Mouse (Mus musculus): ENCODE results near the gene Naa16. TPM values are rescaled to one million over a fixed set of nuclear protein-coding genes. Genes with fewer than 3 reads are reported as not detected.
A peak's percentile ranks its signal among the peaks of the same experiment; 100 is the strongest.

The Naa16 gene
- polyA plus RNA-seq, 1 experiment from 2014 or later: 46.8 TPM

DNA sequence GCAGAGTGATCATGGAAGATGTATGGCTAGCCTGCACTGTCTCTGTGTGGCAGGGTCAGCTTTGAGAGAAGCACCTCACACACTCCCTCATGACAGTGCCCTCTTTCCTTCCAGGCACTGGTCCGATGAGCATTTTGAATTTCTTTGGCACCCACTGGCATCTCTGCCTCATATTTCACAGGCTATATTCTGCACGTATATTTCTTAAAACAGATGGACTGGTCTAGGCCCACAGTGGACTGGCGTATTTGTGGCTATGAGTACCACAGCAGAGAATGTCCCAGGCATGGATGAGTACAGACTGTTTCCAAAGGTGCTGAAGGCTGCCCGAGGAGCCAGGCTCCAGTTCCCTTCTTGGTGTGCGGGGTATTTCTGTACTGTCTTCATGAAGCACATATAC lies 68.7 kb downstream of the Naa16 start:
- H3K36me3 ChIP-seq (replicated peaks): no peaks in the 10 kb centered on the region
- 90% methylated on average over 5 of the region's 5 CpGs for WGBS
- no peak for DNase-seq (ENCODE audit: low spot score)
- no peak overlapping the region for H3K4me3 ChIP-seq
- no peaks in the 10 kb centered on the region for H3K9me3 ChIP-seq
- no peaks in the 10 kb centered on the region for H3K27me3 ChIP-seq (replicated peaks; ENCODE audit: low read depth, poor library complexity, severe bottlenecking)
- no peak overlapping the region for H3K27ac ChIP-seq (replicated peaks)
- H3K4me1 ChIP-seq: peaks cover 11% of the 10 kb centered on the region

DNA sequence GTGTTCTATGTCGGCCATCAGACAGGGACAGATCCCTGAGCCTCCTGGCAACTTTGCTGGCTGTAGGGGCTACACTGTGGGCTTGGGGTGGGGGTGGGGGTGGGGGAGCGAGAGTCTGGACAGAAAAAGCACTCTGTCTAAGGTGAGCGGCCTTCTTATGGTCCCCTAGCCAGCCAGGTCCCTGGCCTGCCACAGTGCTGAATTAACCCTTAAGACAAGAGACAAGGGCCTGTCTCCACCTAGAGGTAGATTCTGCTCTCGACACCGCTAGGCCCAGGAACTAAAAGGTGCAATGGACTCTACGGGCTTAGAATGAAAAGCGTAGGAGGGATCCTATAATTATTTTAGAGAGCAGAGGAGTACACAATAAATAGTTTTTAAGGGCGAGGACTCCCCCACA lies 69.4 kb downstream of the Naa16 start:
- Histone ChIP-seq H3K27ac (replicated peaks) (peak overlapping the region; percentile 70), H3K4me1 (peaks cover 12% of the 10 kb centered on the region), H3K27me3 (replicated peaks; ENCODE audit: low read depth, poor library complexity, severe bottlenecking) (no peaks in the 10 kb centered on the region), H3K4me3 (no peak overlapping the region), H3K9me3 (no peaks in the 10 kb centered on the region), H3K36me3 (replicated peaks) (no peaks in the 10 kb centered on the region)
- WGBS: 19% methylated on average over 8 of the region's 8 CpGs
- DNase-seq (ENCODE audit: low spot score): peak; percentile 58

- H3K36me3 ChIP-seq (replicated peaks): no peaks in the 10 kb centered on the region
- no peak overlapping the region for H3K4me3 ChIP-seq
- H3K4me1 ChIP-seq: peaks cover 16% of the 10 kb centered on the region
- no peak for DNase-seq (ENCODE audit: low spot score)
- 73% methylated on average over 2 of the region's 2 CpGs for WGBS
- H3K27me3 ChIP-seq (replicated peaks; ENCODE audit: low read depth, poor library complexity, severe bottlenecking): no peaks in the 10 kb centered on the region
- H3K27ac ChIP-seq (replicated peaks): no peak overlapping the region
- no peaks in the 10 kb centered on the region for H3K9me3 ChIP-seq
These were observed 73.0 kb downstream of the Naa16 start for GRCm38 (mm10) chr14:79317602-79318001.

DNA sequence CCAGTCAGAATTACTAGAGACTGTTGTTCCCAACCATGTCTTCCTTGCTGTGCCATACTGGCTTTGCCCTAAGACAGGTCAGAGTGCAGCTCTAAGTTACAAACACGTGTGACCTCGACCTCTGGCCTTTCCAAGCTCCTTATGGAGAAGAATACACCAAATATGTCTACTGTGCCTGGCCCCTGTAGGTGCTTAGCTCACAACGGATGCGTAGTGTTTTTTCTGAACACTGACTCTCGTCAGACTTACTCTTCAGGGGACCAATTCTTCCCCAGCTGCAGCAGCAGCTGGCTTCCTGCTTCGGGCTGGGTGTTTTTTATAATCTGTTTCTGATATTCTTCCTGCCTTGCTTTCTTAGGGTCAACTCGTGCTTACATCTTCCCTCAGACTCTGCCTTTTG lies 74.7 kb downstream of the Naa16 start:
- Histone ChIP-seq H3K36me3 (replicated peaks) (no peaks in the 10 kb centered on the region), H3K9me3 (no peaks in the 10 kb centered on the region), H3K4me3 (no peak overlapping the region), H3K27me3 (replicated peaks; ENCODE audit: low read depth, poor library complexity, severe bottlenecking) (no peaks in the 10 kb centered on the region), H3K4me1 (peaks cover 29% of the 10 kb centered on the region), H3K27ac (replicated peaks) (peak overlapping the region; percentile 61)
- WGBS: 34% methylated on average over 7 of the region's 7 CpGs
- DNase-seq (ENCODE audit: low spot score): no peak

GRCm38 (mm10) chr14:79314245-79315010 lies 76.2 kb downstream of the Naa16 start:
- H3K4me1 ChIP-seq: peaks cover 25% of the 10 kb centered on the region
- no peaks in the 10 kb centered on the region for H3K36me3 ChIP-seq (replicated peaks)
- 85% methylated on average over 12 of the region's 12 CpGs for WGBS
- no peak overlapping the region for H3K4me3 ChIP-seq
- H3K27me3 ChIP-seq (replicated peaks; ENCODE audit: low read depth, poor library complexity, severe bottlenecking): no peaks in the 10 kb centered on the region
- no peaks in the 10 kb centered on the region for H3K9me3 ChIP-seq
- no peak overlapping the region for H3K27ac ChIP-seq (replicated peaks)
- no peak for DNase-seq (ENCODE audit: low spot score)

DNA sequence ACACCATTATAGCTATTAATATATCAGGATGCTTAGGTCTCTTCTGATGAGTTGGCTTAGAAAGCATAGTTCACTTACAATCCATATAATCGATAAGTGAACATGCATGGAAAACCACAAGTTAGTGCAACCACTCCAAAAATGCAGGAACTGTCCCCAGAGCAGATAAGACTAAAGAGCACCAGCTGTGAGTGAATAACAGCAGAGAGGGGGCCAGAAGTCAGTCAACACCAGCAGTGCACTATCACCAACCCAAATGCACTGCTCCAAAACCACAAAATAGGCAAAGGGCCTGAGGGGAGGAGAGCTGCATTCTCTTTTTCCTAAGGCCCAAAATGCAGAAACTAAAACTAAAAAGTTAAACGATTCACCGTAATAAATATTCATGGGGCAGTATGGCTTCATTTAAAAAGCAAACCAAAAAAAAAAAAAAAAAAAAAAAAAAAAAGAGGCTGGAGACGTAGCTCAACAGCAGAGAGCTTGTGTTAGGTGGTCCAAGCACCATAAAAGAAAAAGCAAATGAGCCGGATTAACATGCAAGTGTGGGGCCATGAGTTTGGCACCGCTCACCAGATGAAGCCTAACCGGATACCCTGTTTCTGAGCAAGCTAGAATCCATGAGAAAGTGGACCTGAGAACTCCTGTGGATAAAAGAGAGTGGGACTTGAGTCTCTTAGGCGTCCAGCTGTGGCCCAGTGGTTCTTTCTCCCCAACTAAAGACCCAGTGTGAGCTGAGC lies 77.0 kb downstream of the Naa16 start:
- 77% methylated on average over 8 of the region's 8 CpGs for WGBS
- Histone ChIP-seq H3K27me3 (replicated peaks; ENCODE audit: low read depth, poor library complexity, severe bottlenecking) (no peaks in the 10 kb centered on the region), H3K27ac (replicated peaks) (no peak overlapping the region), H3K4me1 (peaks cover 30% of the 10 kb centered on the region), H3K4me3 (no peak overlapping the region), H3K36me3 (replicated peaks) (no peaks in the 10 kb centered on the region), H3K9me3 (no peaks in the 10 kb centered on the region)
- no peak for DNase-seq (ENCODE audit: low spot score)

DNA sequence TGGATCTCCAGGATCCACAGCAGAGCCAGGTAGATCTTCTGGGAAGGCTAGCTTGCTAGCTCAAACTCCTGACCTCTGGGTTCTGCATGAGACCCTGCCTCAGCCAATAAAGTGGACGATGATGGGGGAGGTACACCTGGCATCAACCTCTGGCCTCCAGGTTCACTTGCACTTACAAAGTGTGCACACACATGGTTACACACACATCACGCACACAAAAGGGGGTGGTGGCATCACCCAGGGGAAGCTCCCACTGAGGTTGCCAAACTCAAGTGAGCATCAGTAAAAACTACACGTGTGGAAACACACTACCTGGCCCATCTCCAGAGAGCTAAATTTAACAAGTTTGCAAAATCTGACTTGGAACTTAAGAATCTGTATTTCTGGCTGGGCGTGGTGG lies 77.9 kb downstream of the Naa16 start:
- no peaks in the 10 kb centered on the region for H3K36me3 ChIP-seq (replicated peaks)
- H3K4me3 ChIP-seq: no peak overlapping the region
- no peak overlapping the region; the same call in 1 of the 2 replicates for H3K27ac ChIP-seq (replicated peaks)
- H3K27me3 ChIP-seq (replicated peaks; ENCODE audit: low read depth, poor library complexity, severe bottlenecking): no peaks in the 10 kb centered on the region
- DNase-seq (ENCODE audit: low spot score): no peak
- WGBS: 85% methylated on average over 4 of the region's 4 CpGs
- no peaks in the 10 kb centered on the region for H3K9me3 ChIP-seq
- peaks cover 38% of the 10 kb centered on the region for H3K4me1 ChIP-seq

GRCm38 (mm10) chr14:79311918-79312454 lies 78.6 kb downstream of the Naa16 start:
- no peaks in the 10 kb centered on the region for H3K9me3 ChIP-seq
- no peak for DNase-seq (ENCODE audit: low spot score)
- no peaks in the 10 kb centered on the region for H3K27me3 ChIP-seq (replicated peaks; ENCODE audit: low read depth, poor library complexity, severe bottlenecking)
- 0 out of 2 replicates have a peak overlapping the region, but pooled peaks have one; percentile 58 for H3K27ac ChIP-seq (replicated peaks)
- 41% methylated on average over 4 of the region's 4 CpGs for WGBS
- no peaks in the 10 kb centered on the region for H3K36me3 ChIP-seq (replicated peaks)
- H3K4me3 ChIP-seq: no peak overlapping the region
- peaks cover 41% of the 10 kb centered on the region for H3K4me1 ChIP-seq

DNA sequence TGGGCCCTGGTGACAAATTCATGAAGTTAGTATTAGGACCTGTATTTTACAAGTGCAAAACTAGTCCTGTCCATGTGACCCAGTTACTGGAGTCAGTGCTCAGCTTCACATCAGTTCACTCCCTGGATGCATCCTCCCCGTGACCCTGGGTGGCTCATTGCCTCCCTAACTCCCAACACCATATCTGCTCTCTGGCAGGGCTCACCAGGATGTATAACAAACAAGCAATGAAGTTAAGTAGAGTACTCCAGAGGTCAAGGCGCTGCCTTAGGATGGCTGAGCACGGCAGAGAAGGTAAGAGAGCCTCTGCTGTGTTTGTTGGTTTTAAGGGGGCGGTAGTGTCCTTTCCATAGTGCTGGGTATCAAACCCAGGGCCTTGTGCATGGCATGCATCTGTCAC lies 81.5 kb downstream of the Naa16 start:
- no peaks in the 10 kb centered on the region for H3K36me3 ChIP-seq (replicated peaks)
- 55% methylated on average over 4 of the region's 4 CpGs for WGBS
- no peak overlapping the region for H3K27ac ChIP-seq (replicated peaks)
- no peak for DNase-seq (ENCODE audit: low spot score)
- no peaks in the 10 kb centered on the region for H3K9me3 ChIP-seq
- H3K4me1 ChIP-seq: peaks cover 35% of the 10 kb centered on the region
- no peak overlapping the region for H3K4me3 ChIP-seq
- 0 out of 2 replicates have a peak, but pooled peaks cover 6% of the 10 kb centered on the region for H3K27me3 ChIP-seq (replicated peaks; ENCODE audit: low read depth, poor library complexity, severe bottlenecking)

- no peak for DNase-seq (ENCODE audit: low spot score)
- Histone ChIP-seq H3K36me3 (replicated peaks) (no peaks in the 10 kb centered on the region), H3K27ac (replicated peaks) (no peak overlapping the region), H3K4me3 (no peak overlapping the region), H3K4me1 (peaks cover 35% of the 10 kb centered on the region), H3K9me3 (no peaks in the 10 kb centered on the region), H3K27me3 (replicated peaks; ENCODE audit: low read depth, poor library complexity, severe bottlenecking) (peaks cover 12% of the 10 kb centered on the region)
- 28% methylated on average over 4 of the region's 4 CpGs for WGBS
These were observed 82.2 kb downstream of the Naa16 start for GRCm38 (mm10) chr14:79308364-79308763.

DNA sequence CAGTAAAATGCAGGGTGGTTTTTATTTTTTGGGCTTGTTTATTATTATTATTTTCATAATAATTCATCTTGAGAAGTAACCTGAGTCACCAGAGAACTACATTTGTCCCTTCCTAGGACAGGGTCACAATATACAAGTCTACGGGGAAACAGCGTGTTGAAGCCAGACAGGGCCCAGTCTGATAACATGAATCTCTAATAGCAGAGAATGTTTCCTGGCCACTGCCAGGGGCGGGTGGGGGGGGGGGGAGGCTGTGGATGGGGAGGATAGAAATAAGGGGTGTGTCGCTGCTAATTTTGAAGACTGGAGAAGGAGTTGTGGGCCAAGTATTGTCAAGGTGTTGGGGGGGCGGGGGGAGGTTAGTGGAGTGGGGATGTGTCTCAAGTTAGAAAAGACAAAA lies 82.7 kb downstream of the Naa16 start:
- H3K27ac ChIP-seq (replicated peaks): no peak overlapping the region
- peaks cover 17% of the 10 kb centered on the region for H3K27me3 ChIP-seq (replicated peaks; ENCODE audit: low read depth, poor library complexity, severe bottlenecking)
- H3K4me3 ChIP-seq: no peak overlapping the region
- peaks cover 34% of the 10 kb centered on the region for H3K4me1 ChIP-seq
- no peak for DNase-seq (ENCODE audit: low spot score)
- H3K36me3 ChIP-seq (replicated peaks): no peaks in the 10 kb centered on the region
- no peaks in the 10 kb centered on the region for H3K9me3 ChIP-seq
- 71% methylated on average over 5 of the region's 5 CpGs for whole genome bisulfite sequencing

DNA sequence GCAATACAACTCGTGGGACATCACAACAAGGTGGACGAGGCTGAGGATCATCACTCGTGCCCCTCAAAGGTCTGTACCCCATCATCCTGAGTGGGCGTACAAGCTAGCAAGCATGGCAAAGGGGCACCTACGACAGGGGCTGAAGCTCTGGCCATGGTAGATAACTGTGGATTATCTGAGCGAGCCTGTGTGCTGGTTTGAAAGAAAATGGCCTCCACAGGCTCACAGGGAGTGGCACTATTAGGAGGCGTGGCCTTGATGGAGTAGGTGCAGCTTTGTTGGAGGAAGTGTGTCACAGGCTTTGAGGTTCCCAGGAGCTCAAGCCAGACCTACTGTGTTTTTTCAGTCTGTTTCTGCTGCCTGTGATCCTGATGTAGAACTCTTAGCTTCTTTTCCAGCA lies 83.4 kb downstream of the Naa16 start:
- no peak overlapping the region for H3K27ac ChIP-seq (replicated peaks)
- 91% methylated on average over 7 of the region's 7 CpGs for WGBS
- H3K9me3 ChIP-seq: no peaks in the 10 kb centered on the region
- no peaks in the 10 kb centered on the region for H3K36me3 ChIP-seq (replicated peaks)
- peaks cover 26% of the 10 kb centered on the region for H3K4me1 ChIP-seq
- H3K27me3 ChIP-seq (replicated peaks; ENCODE audit: low read depth, poor library complexity, severe bottlenecking): peaks cover 25% of the 10 kb centered on the region
- no peak for DNase-seq (ENCODE audit: low spot score)
- H3K4me3 ChIP-seq: no peak overlapping the region
